Mouse (Mus musculus) embryonic stem cell, embryonic (primary cell): ENCODE measurements around the gene Olfml2b.

Source experiments
- CTCF ChIA-PET, 4 experiments: fragments of 300-600 bp in 2 of 4; fragments of 350-600 bp in 2 of 4; sonication (Branson Sonifier 250); formaldehyde crosslinking; loops; one replicate each; lab custom pipeline; 2022; ENCODE audit warnings: inconsistent platforms in 2 of 4; lab: Charles Lee
- POLR2A ChIA-PET, 4 experiments: fragments of 300-600 bp in 2 of 4; fragments of 350-600 bp in 2 of 4; sonication (Branson Sonifier 250); formaldehyde crosslinking; loops; one replicate each; lab custom pipeline; 2022; ENCODE audit warnings: antibody characterized with exemption in 4 of 4, inconsistent platforms in 1 of 4; lab: Charles Lee

Gene Olfml2b

GRCm38 (mm10) chr1:170632856-170633255 lies 11.5 kb upstream of the Olfml2b start:
- ChIA-PET CTCF (interaction anchor here in 2 of 4 experiments (1.0 to 1.9 kb wide), 6 partner anchors 10 to 205 kb away, joined by 3 to 4 read pairs (median 4); no protein-coding TSS in a partner anchor), POLR2A (interaction anchor here in 1 of 4 experiments (1.1 kb wide), 1 partner anchor 13 kb away, joined by 4 read pairs; no protein-coding TSS in a partner anchor)

GRCm38 (mm10) chr1:170638941-170639340 lies 5.4 kb upstream of the Olfml2b start:
- CTCF ChIA-PET: no interaction called here
- POLR2A ChIA-PET: no interaction called here

GRCm38 (mm10) chr1:170645896-170646605 lies 1.7 kb downstream of the Olfml2b start:
- CTCF ChIA-PET: interaction anchor here in 1 of 4 experiments (0.7 kb wide), 1 partner anchor 14 kb away, joined by 3 read pairs; no protein-coding TSS in a partner anchor
- POLR2A ChIA-PET: interaction anchor here in 1 of 4 experiments (1.3 to 1.4 kb wide), 2 partner anchors 13 to 22 kb away, joined by 4 read pairs; no protein-coding TSS in a partner anchor

- POLR2A ChIA-PET: interaction anchor here in 1 of 4 experiments (1.3 to 1.4 kb wide), 2 partner anchors 14 to 22 kb away, joined by 4 read pairs; no protein-coding TSS in a partner anchor
- CTCF ChIA-PET: interaction anchor here in 2 of 4 experiments (0.7 to 0.8 kb wide), 3 partner anchors 15 to 942 kb away, joined by 3 read pairs; no protein-coding TSS in a partner anchor
Observed at GRCm38 (mm10) chr1:170646606-170647287, 2.4 kb downstream of the Olfml2b start.

- POLR2A ChIA-PET: interaction anchor here in 1 of 4 experiments (0.7 kb wide), 1 partner anchor 319 kb away, joined by 4 read pairs; no protein-coding TSS in a partner anchor
- CTCF ChIA-PET: interaction anchor here in 2 of 4 experiments (0.6 to 0.8 kb wide), 3 partner anchors 12 to 943 kb away, joined by 3 to 7 read pairs (median 3); no protein-coding TSS in a partner anchor
Observed at GRCm38 (mm10) chr1:170647381-170647780, 3.0 kb downstream of the Olfml2b start.

- ChIA-PET POLR2A (interaction anchor here in 1 of 4 experiments (0.7 kb wide), 1 partner anchor 320 kb away, joined by 4 read pairs; no protein-coding TSS in a partner anchor), CTCF (interaction anchor here in 1 of 4 experiments (0.6 kb wide), 1 partner anchor 11 kb away, joined by 7 read pairs; no protein-coding TSS in a partner anchor)
Observed at GRCm38 (mm10) chr1:170647971-170648514, 3.7 kb downstream of the Olfml2b start.

GRCm38 (mm10) chr1:170651046-170651723 lies 6.9 kb downstream of the Olfml2b start:
- ChIA-PET POLR2A (interaction anchor here in 1 of 4 experiments (0.6 kb wide), 1 partner anchor 1138 kb away, joined by 8 read pairs; no protein-coding TSS in a partner anchor), CTCF (interaction anchor here in 1 of 4 experiments (0.6 kb wide), 2 partner anchors 386 to 853 kb away, joined by 4 read pairs; no protein-coding TSS in a partner anchor)

- CTCF ChIA-PET: interaction anchor here in 1 of 4 experiments (0.6 kb wide), 1 partner anchor 387 kb away, joined by 4 read pairs; no protein-coding TSS in a partner anchor
Observed at GRCm38 (mm10) chr1:170651989-170652740, 7.8 kb downstream of the Olfml2b start.

GRCm38 (mm10) chr1:170655280-170655917 lies 11.1 kb downstream of the Olfml2b start:
- POLR2A ChIA-PET: interaction anchor here in 1 of 4 experiments (0.5 kb wide), 1 partner anchor 179 kb away, joined by 3 read pairs; no protein-coding TSS in a partner anchor
- CTCF ChIA-PET: interaction anchor here in 1 of 4 experiments (1.5 kb wide), 1 partner anchor 23 kb away, joined by 4 read pairs; no protein-coding TSS in a partner anchor

More at GRCm38 (mm10) chr1:170651989-170652740, 7.8 kb downstream of the Olfml2b start:
- POLR2A ChIA-PET: interaction anchor here in 1 of 4 experiments (0.6 kb wide), 1 partner anchor 1139 kb away, joined by 8 read pairs; no protein-coding TSS in a partner anchor

- POLR2A ChIA-PET: interaction anchor here in 1 of 4 experiments (0.6 kb wide), 1 partner anchor 197 kb away, joined by 4 read pairs; no protein-coding TSS in a partner anchor
- CTCF ChIA-PET: no interaction called here
Observed at GRCm38 (mm10) chr1:170656518-170657227, 12.3 kb downstream of the Olfml2b start.

- POLR2A ChIA-PET: no interaction called here
- CTCF ChIA-PET: no interaction called here
Observed at GRCm38 (mm10) chr1:170657228-170657521, 12.8 kb downstream of the Olfml2b start.

GRCm38 (mm10) chr1:170657643-170658314 lies 13.4 kb downstream of the Olfml2b start:
- ChIA-PET CTCF (no interaction called here), POLR2A (no interaction called here)

- ChIA-PET POLR2A (no interaction called here), CTCF (interaction anchor here in 2 of 4 experiments (0.5 to 1.7 kb wide), 2 partner anchors 12 to 27 kb away, joined by 4 to 7 read pairs; no protein-coding TSS in a partner anchor)
Observed at GRCm38 (mm10) chr1:170659260-170659659, 14.9 kb downstream of the Olfml2b start.

GRCm38 (mm10) chr1:170664620-170665185 lies 20.4 kb downstream of the Olfml2b start:
- CTCF ChIA-PET: interaction anchor here in 1 of 4 experiments (0.6 kb wide), 1 partner anchor 35 kb away, joined by 7 read pairs; no protein-coding TSS in a partner anchor
- POLR2A ChIA-PET: no interaction called here

GRCm38 (mm10) chr1:170665200-170665599 lies 20.9 kb downstream of the Olfml2b start:
- CTCF ChIA-PET: interaction anchor here in 1 of 4 experiments (0.6 kb wide), 1 partner anchor 36 kb away, joined by 7 read pairs; no protein-coding TSS in a partner anchor
- POLR2A ChIA-PET: no interaction called here
